Mouse (Mus musculus) bone marrow macrophage, adult 2 months (primary cell): Measurements from ENCODE around the gene AA467197.

Experiments used
- CTCF ChIP-seq: IDR thresholded peaks from 2 replicates; pipeline ENCODE4 v1.5.1; 2012; ENCODE audit warnings: low read depth, mild to moderate bottlenecking, low read length, moderate library complexity
- POLR2A ChIP-seq: IDR thresholded peaks from 2 replicates; pipeline ENCODE4 v1.6.1; 2012; ENCODE audit warnings: mild to moderate bottlenecking, low read depth, low read length, borderline replicate concordance

GRCm38 (mm10) chr2:122611654-122611973 is 25.2 kb upstream of the AA467197 start:
- TF ChIP-seq CTCF, result no peak
- TF ChIP-seq POLR2A, result no peak
